Mouse (Mus musculus) forebrain, embryonic 11.5 days (tissue): ENCODE measurements around the gene Plekhj1. TPM values are rescaled to one million over a fixed set of nuclear protein-coding genes. Genes with fewer than 3 reads are reported as not detected.

Experiments
- ATAC-seq: fragments of 200-750 bp; cut with Nextera tagmentation; replicated peaks from 2 replicates; pipeline ENCODE4 v1.8.0; 2017; ENCODE audit warnings: moderate TSS enrichment; ENCODE audit not compliant: low FRiP score
- DNase-seq: peaks from one replicate; pipeline ENCODE4 v3.0.0-alpha.2; 2017; ENCODE audit warnings: low spot score
- H3K27ac ChIP-seq: fragments of 300-500 bp; sonication (generic); 2 replicates; pipeline ENCODE4 v1.5.1; 2014; ENCODE audit warnings: low read depth, low read length
- H3K27me3 ChIP-seq: fragments of 300-500 bp; sonication (generic); 2 replicates; pipeline ENCODE4 v1.6.1; 2014; ENCODE audit warnings: mild to moderate bottlenecking, low read length, mixed read lengths; ENCODE audit not compliant: control insufficient read depth, insufficient read depth
- H3K36me3 ChIP-seq: fragments of 300-500 bp; sonication (generic); 2 replicates; pipeline ENCODE4 v1.6.1; 2014; ENCODE audit warnings: mild to moderate bottlenecking, low read length, moderate library complexity, mixed read lengths; ENCODE audit not compliant: control insufficient read depth, insufficient read depth
- H3K4me1 ChIP-seq: fragments of 300-500 bp; sonication (generic); replicated peaks from 2 replicates; pipeline ENCODE4 v1.6.1; 2014; ENCODE audit warnings: low read length, mixed read lengths; ENCODE audit not compliant: control insufficient read depth, insufficient read depth
- H3K4me2 ChIP-seq: fragments of 300-500 bp; sonication (generic); 2 replicates; pipeline ENCODE4 v1.6.1; 2014; ENCODE audit warnings: low read depth, mild to moderate bottlenecking, low read length, moderate library complexity, mixed read lengths; ENCODE audit not compliant: severe bottlenecking
- H3K4me3 ChIP-seq: fragments of 300-500 bp; sonication (generic); 2 replicates; pipeline ENCODE4 v1.5.1; 2014; ENCODE audit warnings: low read depth, low read length
- H3K9ac ChIP-seq: fragments of 300-500 bp; sonication (generic); 2 replicates; pipeline ENCODE4 v1.6.1; 2014; ENCODE audit warnings: low read length
- H3K9me3 ChIP-seq: fragments of 300-500 bp; sonication (generic); 2 replicates; pipeline ENCODE4 v1.6.1; 2016; ENCODE audit warnings: low read length, mixed read lengths; ENCODE audit not compliant: control insufficient read depth
- WGBS: fragments of 180-500 bp; shearing (Covaris S2); extraction: QIAGEN DNeasy Blood & Tissue Kit; methylation state at CpG from one replicate; pipeline ENCODE4 v1.1.7; 2014; 5-methylcytosine and 5-hydroxymethylcytosine counted together
- polyA plus RNA-seq: library from polyadenylated mRNA; unstranded; fragments of >200 nt; fragmentation: Nextera tagmentation; extraction: Ambion mirVana; gene quantifications from 2 replicates; pipeline ENCODE4 v1.2.1, GENCODE M21; 2014

The Plekhj1 gene
- polyA plus RNA-seq, 1 experiment from 2014 or later: 160 TPM

DNA sequence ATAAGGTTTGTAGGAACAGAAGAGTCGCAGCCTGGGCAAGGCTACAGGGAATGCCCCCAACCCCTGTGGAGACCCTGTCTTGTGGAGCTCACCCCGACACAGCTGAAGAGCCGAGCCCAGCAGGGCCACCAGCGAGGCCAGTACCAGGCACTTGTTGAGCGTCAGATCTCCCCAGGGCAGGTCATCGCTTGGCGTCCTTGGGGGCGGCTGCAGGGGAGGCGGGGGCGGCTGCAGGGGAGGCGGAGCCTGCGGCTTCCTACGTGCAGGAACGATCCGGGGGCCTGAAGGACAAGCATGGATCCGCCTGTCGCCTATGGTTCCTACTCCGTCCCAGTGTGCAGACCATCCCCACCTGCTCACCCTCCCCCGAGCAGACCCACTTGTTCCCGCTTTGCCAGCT, 11.7 kb upstream of the Plekhj1 start:
- 5% methylated on average over 20 of the region's 20 CpGs for WGBS
- no peak for ATAC-seq
- no peak overlapping the region for H3K4me2 ChIP-seq
- H3K27me3 ChIP-seq: peaks cover 30% of the 10 kb centered on the region
- H3K27ac ChIP-seq: no peak overlapping the region
- no peaks in the 10 kb centered on the region for H3K9me3 ChIP-seq
- DNase-seq: no peak
- H3K4me3 ChIP-seq: no peak overlapping the region
- H3K9ac ChIP-seq: no peak overlapping the region
- H3K36me3 ChIP-seq: no peaks in the 10 kb centered on the region
- H3K4me1 ChIP-seq: peaks cover 23% of the 10 kb centered on the region

DNA sequence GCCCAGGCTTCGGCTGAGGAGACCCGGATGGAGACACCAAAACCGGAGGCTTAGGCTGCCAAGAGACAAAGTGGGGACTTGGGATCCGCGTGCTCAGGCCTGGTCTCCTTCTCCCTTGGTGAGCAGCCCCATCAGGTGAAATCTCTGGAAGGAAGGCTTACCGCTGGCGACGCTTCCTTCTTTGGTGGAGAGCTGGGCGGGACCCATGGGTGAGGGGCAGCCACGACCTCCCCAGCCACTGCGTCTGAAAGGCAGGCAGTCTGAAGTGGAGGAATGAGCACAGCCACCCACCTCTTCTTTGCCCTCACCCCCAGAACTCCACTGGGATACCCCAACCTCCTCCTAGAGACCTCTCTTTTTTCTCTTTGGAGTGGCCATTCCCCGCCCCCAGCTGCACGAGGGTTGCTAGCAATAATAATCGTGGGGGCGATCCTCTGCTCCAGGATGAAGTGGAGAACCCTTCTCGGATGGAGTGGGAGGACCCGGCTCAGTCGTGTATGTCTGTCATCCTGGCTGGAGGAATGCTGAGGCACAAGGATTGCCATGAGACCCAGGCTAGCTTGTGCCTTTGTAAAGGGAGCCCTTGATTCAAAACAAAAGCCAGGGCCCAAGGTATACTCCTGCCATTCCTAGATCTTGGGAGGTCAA, 10.7 kb upstream of the Plekhj1 start:
- no peak overlapping the region for H3K27ac ChIP-seq
- peaks cover 23% of the 10 kb centered on the region for H3K4me1 ChIP-seq
- no peaks in the 10 kb centered on the region; the same call in 1 of the 2 replicates for H3K36me3 ChIP-seq
- no peaks in the 10 kb centered on the region for H3K9me3 ChIP-seq
- peaks cover 30% of the 10 kb centered on the region for H3K27me3 ChIP-seq
- no peak overlapping the region; the same call in 1 of the 2 replicates for H3K9ac ChIP-seq
- 11% methylated on average over 17 of the region's 18 CpGs for WGBS
- H3K4me3 ChIP-seq: no peak overlapping the region
- peak overlapping the region; percentile 34; the same call in 1 of the 2 replicates for H3K4me2 ChIP-seq
- DNase-seq: no peak
- ATAC-seq: no peak

DNA sequence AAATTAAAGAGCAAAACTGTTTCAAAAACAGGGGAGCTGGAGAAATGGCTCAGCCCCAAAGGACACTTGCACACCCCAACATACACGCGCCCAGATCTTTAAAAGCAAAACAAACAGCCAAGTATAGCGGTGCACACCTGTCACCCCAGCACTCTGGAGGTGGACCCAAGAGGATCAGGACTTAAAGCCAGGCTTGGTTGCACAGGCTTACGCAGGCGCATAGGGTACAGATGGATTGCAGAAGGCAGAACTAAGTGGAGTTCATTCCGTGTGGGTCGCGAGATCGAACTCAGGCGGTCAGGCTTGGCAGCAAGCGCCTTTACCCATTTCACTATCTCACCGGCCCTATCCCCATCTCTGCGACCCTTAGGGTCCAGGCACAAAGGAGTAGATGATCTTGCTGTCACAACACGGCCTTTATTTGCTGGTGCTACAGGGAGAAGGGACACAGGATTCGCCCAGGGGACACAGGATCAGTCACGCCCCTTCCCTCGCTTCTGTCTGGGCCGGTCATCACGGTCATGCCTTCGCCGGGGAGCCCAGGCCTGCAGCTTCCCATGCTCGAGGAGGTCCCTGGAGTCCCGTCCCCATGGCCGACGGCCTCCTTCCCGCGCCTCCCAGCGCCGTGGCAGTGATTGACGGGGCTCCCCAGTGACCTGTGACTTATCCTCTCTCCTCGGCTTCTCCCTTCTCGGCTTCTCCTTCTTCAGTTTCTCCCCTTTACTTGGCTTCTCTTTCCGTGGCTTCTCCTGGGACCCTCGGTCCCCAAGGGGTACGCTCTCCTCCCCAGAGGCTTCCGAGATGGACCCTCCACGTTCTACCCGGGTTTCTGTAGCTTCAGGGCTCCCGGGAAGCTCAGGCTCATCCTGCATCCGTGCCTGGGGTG, 9.9 kb upstream of the Plekhj1 start:
- H3K27ac ChIP-seq: no peak overlapping the region
- no peak for ATAC-seq
- H3K4me1 ChIP-seq: peaks cover 23% of the 10 kb centered on the region
- peak overlapping the region; percentile 34; the same call in 1 of the 2 replicates for H3K4me2 ChIP-seq
- whole genome bisulfite sequencing: 15% methylated on average over 39 of the region's 40 CpGs
- H3K9ac ChIP-seq: no peak overlapping the region; the same call in 1 of the 2 replicates
- H3K27me3 ChIP-seq: peaks cover 30% of the 10 kb centered on the region
- H3K9me3 ChIP-seq: no peaks in the 10 kb centered on the region
- DNase-seq: no peak
- no peak overlapping the region for H3K4me3 ChIP-seq
- H3K36me3 ChIP-seq: peaks cover 3% of the 10 kb centered on the region

DNA sequence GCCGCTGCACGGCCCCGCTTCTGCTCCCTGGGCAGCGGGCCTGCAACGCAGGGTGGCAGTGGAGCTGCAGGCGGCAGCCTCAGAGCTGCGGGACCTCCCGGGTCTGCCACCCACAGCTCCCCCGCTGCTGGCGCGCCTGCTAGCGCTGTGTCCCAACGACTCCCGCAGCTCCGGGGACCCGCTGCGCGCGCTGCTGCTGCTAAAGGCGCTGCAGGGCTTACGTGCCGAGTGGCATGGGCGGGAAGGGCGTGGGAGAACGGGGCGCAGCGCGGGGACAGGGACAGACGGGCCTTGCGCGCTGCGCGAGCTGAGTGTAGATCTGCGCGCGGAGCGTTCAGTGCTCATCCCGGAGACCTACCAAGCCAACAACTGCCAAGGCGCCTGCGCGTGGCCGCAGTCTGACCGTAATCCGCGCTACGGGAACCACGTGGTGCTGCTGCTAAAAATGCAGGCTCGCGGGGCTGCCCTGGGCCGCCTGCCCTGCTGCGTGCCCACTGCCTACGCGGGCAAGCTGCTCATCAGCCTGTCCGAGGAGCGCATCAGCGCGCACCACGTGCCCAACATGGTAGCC, 8.7 kb upstream of the Plekhj1 start:
- H3K27ac ChIP-seq: 0 out of 2 replicates have a peak overlapping the region, but pooled peaks have one; percentile 25
- ATAC-seq (peak; percentile 82), DNase-seq (peak; percentile 84)
- peaks cover 23% of the 10 kb centered on the region for H3K4me1 ChIP-seq
- H3K9me3 ChIP-seq: no peaks in the 10 kb centered on the region
- H3K4me2 ChIP-seq: peak overlapping the region; percentile 95
- H3K27me3 ChIP-seq: peaks cover 30% of the 10 kb centered on the region
- peaks cover 15% of the 10 kb centered on the region for H3K36me3 ChIP-seq
- 2% methylated on average over 58 of the region's 58 CpGs for WGBS
- H3K4me3 ChIP-seq: peak overlapping the region; percentile 42
- peak overlapping the region; percentile 59 for H3K9ac ChIP-seq

DNA sequence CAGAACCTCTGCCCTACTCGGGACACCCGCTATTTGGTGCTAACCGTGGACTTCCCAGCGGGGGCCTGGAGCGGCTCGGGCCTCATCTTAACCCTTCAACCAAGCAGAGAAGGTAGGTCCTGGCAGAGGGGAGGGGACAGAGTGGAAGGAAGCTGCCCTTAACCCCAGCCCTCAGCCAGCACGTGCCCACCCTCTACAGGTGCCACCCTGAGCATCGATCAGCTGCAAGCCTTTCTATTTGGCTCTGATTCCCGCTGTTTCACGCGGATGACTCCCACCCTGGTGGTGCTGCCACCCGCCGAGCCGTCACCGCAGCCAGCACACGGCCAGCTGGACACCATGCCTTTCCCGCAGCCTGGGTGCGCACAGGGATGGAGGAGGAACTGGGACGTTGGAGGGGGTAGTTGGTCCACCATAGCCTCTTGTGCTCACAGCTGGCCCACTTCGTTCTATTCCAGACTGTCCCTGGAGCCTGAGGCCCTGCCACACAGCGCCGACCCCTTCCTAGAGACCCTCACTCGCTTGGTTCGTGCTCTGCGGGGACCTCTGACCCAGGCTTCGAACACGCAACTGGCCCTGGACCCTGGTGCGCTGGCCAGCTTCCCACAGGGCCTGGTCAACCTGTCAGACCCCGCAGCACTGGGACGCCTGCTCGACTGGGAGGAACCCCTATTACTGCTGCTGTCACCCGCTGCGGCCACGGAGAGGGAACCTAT, 8.1 kb upstream of the Plekhj1 start:
- H3K27ac ChIP-seq: no peak overlapping the region
- peaks cover 23% of the 10 kb centered on the region for H3K4me1 ChIP-seq
- H3K4me2 ChIP-seq: peak overlapping the region; percentile 95
- DNase-seq: no peak
- peak overlapping the region; percentile 42 for H3K4me3 ChIP-seq
- H3K36me3 ChIP-seq: peaks cover 15% of the 10 kb centered on the region
- H3K9ac ChIP-seq: peak overlapping the region; percentile 59
- no peak; the same call in 1 of the 2 replicates for ATAC-seq
- WGBS: 40% methylated on average over 34 of the region's 34 CpGs
- H3K27me3 ChIP-seq: peaks cover 30% of the 10 kb centered on the region
- no peaks in the 10 kb centered on the region for H3K9me3 ChIP-seq

DNA sequence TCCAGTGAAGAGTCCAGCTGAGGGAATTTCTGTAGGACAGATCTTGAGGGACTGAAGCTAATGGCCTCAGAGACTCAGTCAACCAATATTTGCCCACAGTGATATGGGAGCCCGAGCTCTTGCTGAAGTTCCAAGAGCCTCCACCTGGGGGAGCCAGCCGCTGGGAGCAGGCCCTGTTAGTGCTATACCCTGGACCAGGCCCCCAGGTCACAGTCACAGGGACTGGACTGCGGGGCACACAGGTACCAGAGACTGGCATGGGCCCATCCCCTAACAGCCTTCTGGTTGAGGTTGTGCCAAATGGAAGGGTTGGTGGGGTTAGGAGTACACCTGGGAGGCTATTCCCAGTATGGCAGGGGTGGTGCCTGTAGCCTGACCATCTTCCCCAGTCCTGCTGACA, 7.5 kb upstream of the Plekhj1 start:
- Histone ChIP-seq H3K36me3 (peaks cover 15% of the 10 kb centered on the region), H3K4me1 (peaks cover 23% of the 10 kb centered on the region), H3K27me3 (peaks cover 30% of the 10 kb centered on the region), H3K4me2 (no peak overlapping the region), H3K9me3 (no peaks in the 10 kb centered on the region), H3K27ac (no peak overlapping the region), H3K9ac (no peak overlapping the region), H3K4me3 (no peak overlapping the region)
- WGBS: 11% methylated on average over 3 of the region's 3 CpGs
- ATAC-seq: peak; percentile 44; the same call in 1 of the 2 replicates
- peak; percentile 89 for DNase-seq

DNA sequence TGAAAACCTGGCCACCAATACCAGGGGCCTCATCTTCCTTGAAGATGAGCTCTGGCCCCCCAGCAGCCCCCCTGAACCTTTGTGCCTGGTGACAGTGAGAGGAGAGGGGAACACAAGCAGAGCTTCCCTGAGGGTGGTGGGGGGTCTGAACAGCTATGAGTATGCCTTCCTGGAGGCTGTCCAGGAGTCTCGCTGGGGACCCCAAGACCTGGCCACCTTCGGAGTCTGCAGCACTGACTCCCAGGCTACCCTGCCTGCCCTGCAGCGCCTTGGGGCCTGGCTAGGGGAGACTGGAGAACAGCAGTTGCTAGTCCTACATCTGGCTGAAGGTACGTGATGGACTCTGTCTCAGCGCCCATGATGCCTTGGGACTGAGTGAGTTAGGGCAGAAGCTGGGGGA, 6.9 kb upstream of the Plekhj1 start:
- WGBS: 83% methylated on average over 5 of the region's 5 CpGs
- no peak overlapping the region for H3K4me3 ChIP-seq
- DNase-seq (no peak), ATAC-seq (no peak)
- H3K9me3 ChIP-seq: no peaks in the 10 kb centered on the region
- no peak overlapping the region for H3K27ac ChIP-seq
- no peak overlapping the region for H3K4me2 ChIP-seq
- peaks cover 15% of the 10 kb centered on the region for H3K36me3 ChIP-seq
- H3K9ac ChIP-seq: no peak overlapping the region
- peaks cover 26% of the 10 kb centered on the region for H3K27me3 ChIP-seq
- H3K4me1 ChIP-seq: peaks cover 23% of the 10 kb centered on the region

DNA sequence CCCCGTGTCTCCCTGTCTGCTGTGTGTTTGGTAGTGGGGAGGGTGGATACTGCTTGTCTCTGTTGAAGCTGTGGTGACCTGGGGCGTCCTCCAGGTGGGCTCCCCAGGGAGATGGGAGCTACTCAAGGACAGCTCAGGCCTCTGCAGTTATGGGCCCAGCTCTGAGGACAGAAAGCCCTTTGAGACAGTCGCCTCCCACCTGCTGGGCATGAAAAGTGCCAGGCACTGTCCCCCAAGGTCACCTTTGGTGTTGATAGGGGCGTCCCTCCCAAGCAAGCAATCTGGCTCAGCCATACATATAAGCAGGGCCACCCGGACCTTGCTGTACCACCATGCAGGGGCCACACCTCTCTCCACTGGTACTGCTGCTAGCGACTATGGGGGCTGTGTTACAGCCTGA, 6.5 kb upstream of the Plekhj1 start, which contains the start of gene Amh:
Gene Amh (plus strand): TSS at position 328 of the 400 bp plus-strand sequence.
- H3K4me1 ChIP-seq: peaks cover 25% of the 10 kb centered on the region
- DNase-seq (no peak), ATAC-seq (no peak)
- no peak within 1 kb of the TSS for H3K4me3 ChIP-seq
- H3K9ac ChIP-seq: no peak within 1 kb of the TSS
- peaks cover 15% of the 10 kb centered on the region for H3K36me3 ChIP-seq
- H3K4me2 ChIP-seq: no peak within 1 kb of the TSS
- no peaks in the 10 kb centered on the region for H3K9me3 ChIP-seq
- whole genome bisulfite sequencing: 69% methylated on average over 6 of the region's 6 CpGs
- peaks cover 24% of the 10 kb centered on the region for H3K27me3 ChIP-seq
- H3K27ac ChIP-seq: no peak within 1 kb of the TSS
